Mouse (Mus musculus) MEL (cell line): Measurements from ENCODE around the gene Taf1.

ENCODE experiments used
- CHD1 ChIP-seq: IDR thresholded peaks from 2 replicates; pipeline ENCODE4 v1.6.1; 2012; ENCODE audit warnings: low read depth, mild to moderate bottlenecking, inconsistent platforms, low read length, improper control_type of control experiment
- CTCF ChIP-seq, 3 experiments: IDR thresholded peaks in 2 of 3; conservative IDR thresholded peaks in 1 of 3; 2 replicates each; pipeline ENCODE4 v1.5.1; 2011 to 2012; ENCODE audit warnings: low read length in 3 of 3, low read depth in 2 of 3, mild to moderate bottlenecking in 2 of 3, improper control_type of control experiment in 1 of 3, inconsistent platforms in 1 of 3, mixed read lengths in 1 of 3, moderate library complexity in 1 of 3; ENCODE audit not compliant: control insufficient read depth in 1 of 3, insufficient read depth in 1 of 3, poor library complexity in 1 of 3, severe bottlenecking in 1 of 3
- E2F4 ChIP-seq: IDR thresholded peaks from 2 replicates; pipeline ENCODE4 v1.6.1; 2011; ENCODE audit warnings: low read depth, low read length, improper control_type of control experiment, borderline replicate concordance
- ETS1 ChIP-seq: IDR thresholded peaks from 2 replicates; pipeline ENCODE4 v1.6.1; 2012; ENCODE audit warnings: low read depth, mild to moderate bottlenecking, inconsistent platforms, low read length, improper control_type of control experiment, moderate library complexity
- MAZ ChIP-seq: IDR thresholded peaks from 2 replicates; pipeline ENCODE4 v1.6.1; 2012; ENCODE audit warnings: low read depth, mild to moderate bottlenecking, inconsistent platforms, low read length, improper control_type of control experiment
- MYC ChIP-seq: IDR thresholded peaks from 2 replicates; pipeline ENCODE4 v1.6.1; 2011; ENCODE audit warnings: low read depth, mild to moderate bottlenecking, low read length, improper control_type of control experiment, moderate library complexity
- POLR2A ChIP-seq, 2 experiments: IDR thresholded peaks; 2 replicates each; pipeline ENCODE4 v1.6.1; 2011 to 2012; ENCODE audit warnings: low read length in 2 of 2, mild to moderate bottlenecking in 2 of 2, control low read depth in 1 of 2, improper control_type of control experiment in 1 of 2, low read depth in 1 of 2, moderate library complexity in 1 of 2; ENCODE audit not compliant: control insufficient read depth in 1 of 2, insufficient read depth in 1 of 2, poor library complexity in 1 of 2
- POLR2AphosphoS2 ChIP-seq: IDR thresholded peaks from 2 replicates; pipeline ENCODE4 v1.6.1; 2011; ENCODE audit warnings: low read length, improper control_type of control experiment
- RCOR1 ChIP-seq: IDR thresholded peaks from 2 replicates; pipeline ENCODE4 v1.6.1; 2012; ENCODE audit warnings: low read depth, mild to moderate bottlenecking, inconsistent platforms, low read length, improper control_type of control experiment
- TAL1 ChIP-seq: IDR thresholded peaks from 2 replicates; pipeline ENCODE4 v1.6.1; 2012; ENCODE audit warnings: mild to moderate bottlenecking, inconsistent platforms, low read length, moderate library complexity, mixed read lengths

DNA sequence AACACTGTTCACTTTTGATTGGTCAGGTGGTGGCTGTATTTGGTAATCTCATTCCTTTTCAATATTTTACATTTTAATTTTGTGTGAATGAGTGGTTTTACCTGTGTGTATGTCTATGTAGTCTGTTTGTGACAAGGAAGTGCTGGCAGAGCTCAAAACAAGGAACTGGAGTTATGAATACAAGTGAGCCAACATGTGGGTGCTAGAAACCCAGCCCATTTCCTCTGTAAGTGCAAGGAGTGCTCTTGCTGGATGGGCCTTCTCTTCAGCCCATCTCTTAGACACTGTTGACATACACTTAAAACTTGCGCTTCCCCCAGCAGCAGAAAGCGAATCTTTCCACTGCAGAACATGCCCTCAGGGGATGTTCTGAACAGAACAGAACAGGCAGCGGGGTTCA is 83.6 kb downstream of the Taf1 start:
- TF ChIP-seq CTCF (IDR thresholded peaks at IDR 0.05 in 2 of 3, conservative IDR thresholded peaks at IDR 0.05 in 1 of 3; ENCODE audit: control insufficient read depth in 1 of 3, insufficient read depth in 1 of 3, low read depth in 2 of 3, low read length in 3 of 3, poor library complexity in 1 of 3, severe bottlenecking in 1 of 3) = no peak
- no peak for TF ChIP-seq ETS1
- no peak for TF ChIP-seq RCOR1
- no peak for TF ChIP-seq POLR2AphosphoS2
- no peak for TF ChIP-seq TAL1
- no peak for TF ChIP-seq E2F4
- no peak for TF ChIP-seq MAZ
- no peak for TF ChIP-seq MYC
- TF ChIP-seq CHD1 = no peak
- TF ChIP-seq POLR2A (IDR thresholded peaks at IDR 0.05; ENCODE audit: control insufficient read depth in 1 of 2, insufficient read depth in 1 of 2, low read depth in 1 of 2, low read length in 2 of 2, poor library complexity in 1 of 2) = no peak
